Mouse (Mus musculus): ENCODE measurements around the gene Cs.
"Not testable (repeated sequence)": the region's sequence is repeated elsewhere in the genome, so short reads cannot be mapped to it uniquely, and the experiment has no call there.

Cs gene

GRCm38 (mm10) chr10:128337306-128338181 is at the start of gene Cs:
Cs (plus strand) TSS chr10:128337734.
- DNase-seq (ENCODE audit: low spot score): peak; percentile 91

DNA sequence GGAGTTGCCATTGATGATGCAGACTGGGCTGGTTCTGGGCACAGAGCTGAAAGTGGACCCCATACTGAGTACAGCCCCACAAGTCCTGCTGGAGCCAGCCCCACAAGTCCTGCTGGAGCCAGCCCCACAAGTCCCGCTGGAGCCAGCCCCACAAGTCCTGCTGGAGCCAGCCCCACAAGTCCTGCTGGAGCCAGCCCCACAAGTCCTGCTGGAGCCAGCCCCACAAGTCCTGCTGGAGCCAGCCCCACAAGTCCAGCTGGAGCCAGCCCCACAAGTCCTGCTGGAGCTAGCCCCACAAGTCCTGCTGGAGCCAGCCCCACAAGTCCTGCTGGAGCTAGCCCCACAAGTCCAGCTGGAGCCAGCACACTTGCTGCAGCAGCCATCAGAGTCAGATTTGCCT is 46.9 kb upstream of the Cs start:
- DNase-seq (ENCODE audit: low spot score): not testable (repeated sequence)

DNA sequence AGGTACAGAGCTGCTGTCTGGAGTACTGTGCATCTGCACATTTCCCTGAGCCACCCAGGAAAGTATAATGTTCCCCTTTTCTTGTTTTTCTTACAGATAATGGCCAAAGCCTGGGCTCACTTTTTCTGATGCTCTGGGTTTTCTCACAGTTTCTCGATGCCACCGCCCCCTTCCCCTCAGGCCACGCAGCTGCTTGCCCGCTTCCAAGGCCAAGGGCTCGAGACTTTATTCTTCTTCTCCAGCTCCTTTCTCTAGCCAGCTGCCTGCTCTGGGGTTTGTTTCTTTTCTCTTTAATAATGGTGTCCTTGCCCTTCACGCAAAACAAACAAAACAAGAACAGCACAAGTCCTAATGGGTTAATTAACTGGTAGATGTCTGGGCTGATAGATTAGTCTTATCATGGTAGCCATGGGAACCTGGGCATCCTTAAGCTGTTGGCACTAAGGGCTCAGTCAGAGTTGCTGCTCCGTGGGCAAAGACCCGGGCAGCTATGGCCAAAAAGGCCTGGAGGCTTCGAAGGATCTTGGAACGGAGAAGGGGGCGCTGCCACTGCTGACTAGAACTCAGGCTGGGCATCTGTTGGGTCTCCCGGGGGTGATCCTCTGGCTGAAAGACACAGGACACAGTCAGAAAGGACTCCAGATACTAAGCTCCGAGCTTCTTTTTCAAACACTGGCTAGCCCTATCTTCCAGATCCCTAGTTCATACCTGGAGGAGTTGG is 41.0 kb upstream of the Cs start:
- no peak for DNase-seq (ENCODE audit: low spot score)

- DNase-seq (ENCODE audit: low spot score): no peak
Observed at GRCm38 (mm10) chr10:128297221-128297620, 40.3 kb upstream of the Cs start.

- DNase-seq (ENCODE audit: low spot score): no peak
Observed at GRCm38 (mm10) chr10:128297622-128298021, 39.9 kb upstream of the Cs start.

DNA sequence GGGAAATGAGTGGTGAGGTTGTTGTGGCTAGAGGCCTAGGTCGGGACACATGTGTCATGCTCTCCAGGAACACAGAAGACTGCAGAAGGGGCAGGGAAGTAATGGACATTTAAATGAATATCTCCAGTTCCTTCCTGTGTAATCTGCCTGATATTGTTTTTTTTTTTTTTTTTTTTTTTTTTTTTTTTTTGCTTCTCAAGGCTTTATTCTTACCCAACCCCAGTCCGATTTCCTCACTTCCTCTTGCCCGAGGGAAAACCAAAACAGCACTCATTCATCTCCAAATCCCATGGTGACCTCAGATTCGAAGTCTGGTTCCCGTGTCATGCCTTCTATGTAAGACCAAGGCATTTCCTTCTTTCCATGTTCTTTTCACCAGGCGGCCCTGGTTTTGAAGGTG is 39.3 kb upstream of the Cs start:
- DNase-seq (ENCODE audit: low spot score): no peak

DNA sequence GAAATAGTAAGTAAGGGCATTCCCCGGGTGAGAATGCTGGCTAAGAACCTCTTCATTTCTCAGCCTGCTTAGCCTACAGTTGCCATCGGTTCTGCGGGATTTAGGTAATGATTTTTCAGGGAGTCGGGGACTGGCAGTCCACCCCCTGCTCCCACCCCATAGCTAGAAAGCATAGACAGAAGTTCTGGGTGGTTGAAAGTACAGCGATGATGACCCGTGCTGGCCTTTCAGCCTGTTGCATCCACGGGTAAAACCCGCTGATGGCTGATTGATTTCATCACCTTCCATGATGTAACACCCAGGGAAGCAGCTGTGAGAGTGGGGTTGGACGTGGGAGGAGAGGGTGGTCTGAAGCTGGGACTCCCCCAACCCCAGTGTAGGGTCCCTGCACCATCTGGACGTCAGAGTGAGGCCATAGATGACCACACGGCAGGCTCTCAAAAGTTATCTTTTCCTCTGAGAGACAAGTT is 38.8 kb upstream of the Cs start, which contains the start of gene Il23a:
TSS of gene Il23a (minus strand) at position 51 of the 470 bp plus-strand sequence.
- DNase-seq (ENCODE audit: low spot score): no peak

GRCm38 (mm10) chr10:128302357-128302756 is 35.2 kb upstream of the Cs start:
- no peak for DNase-seq (ENCODE audit: low spot score)

- no peak for DNase-seq (ENCODE audit: low spot score)
Observed at GRCm38 (mm10) chr10:128302785-128303125, 34.8 kb upstream of the Cs start.

DNA sequence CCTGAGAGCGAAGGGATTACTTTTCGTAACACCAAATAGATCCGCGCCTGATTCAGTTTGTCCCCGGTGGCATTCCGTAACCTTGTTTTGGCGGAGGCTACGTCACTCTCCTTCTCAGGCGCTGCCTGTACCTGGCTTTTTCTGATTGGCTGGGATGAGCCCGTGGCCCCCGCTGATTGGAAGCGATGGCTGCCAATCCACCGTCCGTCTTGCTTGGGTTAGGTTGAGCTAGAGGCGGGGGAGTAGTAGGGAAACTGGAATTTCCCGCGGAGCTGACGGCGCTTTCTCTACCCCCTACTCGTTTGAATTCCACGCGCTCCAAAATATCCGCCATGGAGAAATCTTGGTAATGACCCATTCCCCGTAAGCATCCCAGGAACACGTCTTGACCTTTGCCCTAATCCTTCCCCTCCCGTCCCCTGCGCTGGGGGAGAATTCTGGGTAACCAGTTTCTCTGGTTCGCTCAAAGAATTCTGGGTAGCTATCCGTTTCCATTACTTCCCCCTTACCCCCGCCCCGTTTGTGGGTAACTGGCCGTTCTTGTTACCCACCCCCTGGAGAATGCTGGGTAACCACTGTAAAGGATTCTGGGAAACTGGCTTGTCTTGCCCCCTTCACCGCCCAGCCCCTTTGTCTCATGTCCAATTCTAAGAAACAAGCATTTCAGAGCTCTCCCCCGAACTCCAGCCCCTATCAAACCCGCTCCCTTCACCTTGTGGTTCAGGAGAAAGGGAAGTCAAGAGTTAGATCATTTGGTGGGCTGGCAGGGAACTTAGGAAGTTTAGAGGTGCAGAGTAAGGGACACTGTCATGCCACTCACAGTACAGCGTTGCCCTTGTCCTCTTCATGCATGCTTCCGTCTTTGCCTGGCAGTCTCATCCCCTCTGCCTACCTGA is 34.2 kb upstream of the Cs start, which contains the start of gene Pan2:
TSS of gene Pan2 (plus strand) at position 210 of the 896 bp plus-strand sequence.
- peak; percentile 99 for DNase-seq (ENCODE audit: low spot score)

- no peak for DNase-seq (ENCODE audit: low spot score)
Observed at GRCm38 (mm10) chr10:128309654-128310053, 27.9 kb upstream of the Cs start.

DNA sequence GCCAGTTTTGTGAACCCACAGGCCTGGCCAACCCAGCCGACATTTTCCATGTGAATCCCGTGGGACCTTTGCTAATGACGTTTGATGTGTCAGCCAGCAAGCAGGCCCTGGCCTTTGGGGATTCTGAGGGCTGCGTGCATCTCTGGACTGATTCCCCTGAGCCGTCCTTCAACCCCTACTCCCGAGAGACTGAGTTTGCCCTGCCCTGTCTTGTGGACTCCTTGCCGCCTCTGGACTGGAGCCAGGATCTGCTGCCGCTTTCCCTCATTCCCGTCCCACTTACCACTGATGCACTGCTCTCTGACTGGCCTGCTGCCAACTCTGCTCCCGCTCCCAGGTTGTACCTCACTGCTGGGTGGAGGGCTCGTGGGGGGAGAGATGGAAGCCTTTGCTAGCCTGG is 27.4 kb upstream of the Cs start:
- DNase-seq (ENCODE audit: low spot score): no peak

- DNase-seq (ENCODE audit: low spot score): no peak
Observed at GRCm38 (mm10) chr10:128310902-128311301, 26.6 kb upstream of the Cs start.

- DNase-seq (ENCODE audit: low spot score): no peak
Observed at GRCm38 (mm10) chr10:128315578-128315977, 22.0 kb upstream of the Cs start.

GRCm38 (mm10) chr10:128321641-128322040 is 15.9 kb upstream of the Cs start:
- no peak for DNase-seq (ENCODE audit: low spot score)

- DNase-seq (ENCODE audit: low spot score): peak; percentile 69
Observed at GRCm38 (mm10) chr10:128322141-128323108, 15.1 kb upstream of the Cs start, which contains the start of gene Cnpy2. Cnpy2 (plus strand) TSS chr10:128322459.

DNA sequence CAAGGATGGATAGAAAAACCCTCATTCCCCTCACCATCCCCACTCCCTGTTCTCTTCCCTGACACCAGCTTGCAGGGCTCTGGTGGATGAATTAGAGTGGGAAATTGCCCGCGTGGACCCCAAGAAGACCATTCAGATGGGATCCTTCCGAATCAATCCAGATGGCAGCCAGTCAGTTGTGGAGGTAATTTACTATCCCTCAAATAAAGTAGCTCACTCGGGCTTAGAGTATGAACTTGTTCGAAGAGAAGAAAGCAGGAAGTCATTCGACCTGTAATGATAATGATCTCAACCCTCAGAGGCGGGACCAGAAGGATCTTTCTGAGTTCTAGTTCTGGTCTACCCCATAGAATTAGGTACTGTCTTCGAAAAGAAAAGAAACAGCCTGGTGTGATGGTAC is 14.0 kb upstream of the Cs start:
- DNase-seq (ENCODE audit: low spot score): no peak

DNA sequence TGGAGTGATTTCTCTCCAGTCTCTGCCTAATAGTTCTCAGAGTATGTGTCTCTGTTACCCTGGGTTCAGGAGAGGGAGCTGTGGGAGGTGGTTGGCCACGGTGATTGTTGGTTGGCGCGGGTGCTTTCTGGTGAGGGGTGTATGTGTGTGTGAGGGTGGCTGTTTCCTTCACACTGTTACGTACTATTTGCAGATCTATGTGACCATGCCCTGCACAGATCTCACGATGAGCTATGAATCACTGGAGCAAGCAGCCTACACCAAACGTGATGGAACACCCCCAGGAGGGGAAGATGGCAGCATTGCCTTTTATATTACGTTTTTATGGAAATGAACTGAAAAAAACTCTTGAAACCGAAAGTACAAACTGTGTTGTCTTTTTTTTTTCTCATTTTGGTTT is 10.7 kb upstream of the Cs start:
- DNase-seq (ENCODE audit: low spot score): no peak

GRCm38 (mm10) chr10:128327610-128328009 is 9.9 kb upstream of the Cs start:
- no peak for DNase-seq (ENCODE audit: low spot score)

GRCm38 (mm10) chr10:128332358-128333249 is 4.9 kb upstream of the Cs start:
- DNase-seq (ENCODE audit: low spot score): not testable (repeated sequence)

All from layer of hippocampus, adult 11-12 months (tissue).